Mouse (Mus musculus) forebrain, embryonic 15.5 days (tissue): ENCODE data around the gene Fam3c. TPM values are rescaled to one million over a fixed set of nuclear protein-coding genes. Genes with fewer than 3 reads are reported as not detected.
A peak's percentile ranks its signal among the peaks of the same experiment; 100 is the strongest.

Source experiments
- ATAC-seq: fragments of 200-750 bp; cut with Nextera tagmentation; replicated peaks from 2 replicates; pipeline ENCODE4 v1.8.0; 2017; ENCODE audit warnings: mild to moderate bottlenecking, moderate TSS enrichment, moderate library complexity
- H3K27ac ChIP-seq: fragments of 300-500 bp; sonication (generic); replicated peaks from 2 replicates; pipeline ENCODE4 v1.5.1; 2015; ENCODE audit warnings: mild to moderate bottlenecking, inconsistent platforms
- H3K27me3 ChIP-seq: fragments of 300-500 bp; sonication (generic); 2 replicates; pipeline ENCODE4 v1.6.1; 2015; ENCODE audit warnings: inconsistent platforms
- H3K36me3 ChIP-seq: fragments of 300-500 bp; sonication (generic); 2 replicates; pipeline ENCODE4 v1.6.1; 2015; ENCODE audit warnings: mild to moderate bottlenecking, inconsistent platforms
- H3K4me1 ChIP-seq: fragments of 300-500 bp; sonication (generic); 2 replicates; pipeline ENCODE4 v1.6.1; 2015; ENCODE audit warnings: inconsistent platforms
- H3K4me2 ChIP-seq: fragments of 300-500 bp; sonication (generic); replicated peaks from 2 replicates; pipeline ENCODE4 v1.6.1; 2015; ENCODE audit warnings: mild to moderate bottlenecking, inconsistent platforms
- H3K4me3 ChIP-seq: fragments of 300-500 bp; sonication (generic); 2 replicates; pipeline ENCODE4 v1.5.1; 2015; ENCODE audit warnings: mild to moderate bottlenecking, inconsistent platforms
- H3K9ac ChIP-seq: fragments of 300-500 bp; sonication (generic); replicated peaks from 2 replicates; pipeline ENCODE4 v1.6.1; 2015; ENCODE audit warnings: mild to moderate bottlenecking, inconsistent platforms
- H3K9me3 ChIP-seq: fragments of 300-500 bp; sonication (generic); 2 replicates; pipeline ENCODE4 v1.6.1; 2016; ENCODE audit warnings: inconsistent platforms
- WGBS: fragments of 180-500 bp; shearing (Covaris S2); methylation state at CpG from one replicate; pipeline ENCODE4 v1.1.7; 2015; ENCODE audit warnings: mixed read lengths; 5-methylcytosine and 5-hydroxymethylcytosine counted together
- polyA plus RNA-seq: library from polyadenylated mRNA; unstranded; fragments of >200 nt; fragmentation: Nextera tagmentation; extraction: Ambion mirVana; gene quantifications from 2 replicates; pipeline ENCODE4 v1.2.1, GENCODE M21; 2015

The Fam3c gene
- 53.5 and 56.2 TPM in 2 replicates for polyA plus RNA-seq

DNA sequence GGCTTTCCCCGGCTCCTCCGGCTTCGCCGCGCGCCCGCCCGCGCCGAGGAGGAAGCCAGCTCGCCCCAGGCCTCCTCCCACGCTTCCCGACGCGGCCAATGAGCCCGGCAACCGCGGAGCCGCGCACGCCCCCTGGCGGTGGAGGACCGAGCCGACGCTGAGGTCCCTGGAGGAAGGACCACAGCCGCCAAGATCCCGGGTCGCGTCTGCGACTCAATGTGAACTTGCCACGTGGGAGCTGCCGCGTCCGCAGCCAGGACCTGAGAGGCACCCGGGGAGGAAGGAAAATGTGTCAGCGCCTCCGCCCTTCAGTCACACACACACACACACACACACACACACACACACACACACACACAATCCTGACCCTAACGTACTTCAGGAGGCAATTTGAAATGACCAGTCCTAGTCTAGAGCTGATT lies at the start of gene Fam3c:
Fam3c (minus strand) TSS at position 158 of the 422 bp plus-strand sequence.
- Histone ChIP-seq H3K4me2 (peak within 1 kb of the TSS; percentile 58), H3K4me3 (peak within 1 kb of the TSS; percentile 92), H3K27me3 (no peaks in the 10 kb centered on the region), H3K9ac (peak within 1 kb of the TSS; percentile 92), H3K36me3 (no peaks in the 10 kb centered on the region), H3K27ac (peak within 1 kb of the TSS; percentile 89), H3K4me1 (peaks cover 13% of the 10 kb centered on the region; the same call in 1 of the 2 replicates), H3K9me3 (no peaks in the 10 kb centered on the region)
- WGBS: under 1% methylated on average over 30 of the region's 38 CpGs
- ATAC-seq: peak; percentile 98

DNA sequence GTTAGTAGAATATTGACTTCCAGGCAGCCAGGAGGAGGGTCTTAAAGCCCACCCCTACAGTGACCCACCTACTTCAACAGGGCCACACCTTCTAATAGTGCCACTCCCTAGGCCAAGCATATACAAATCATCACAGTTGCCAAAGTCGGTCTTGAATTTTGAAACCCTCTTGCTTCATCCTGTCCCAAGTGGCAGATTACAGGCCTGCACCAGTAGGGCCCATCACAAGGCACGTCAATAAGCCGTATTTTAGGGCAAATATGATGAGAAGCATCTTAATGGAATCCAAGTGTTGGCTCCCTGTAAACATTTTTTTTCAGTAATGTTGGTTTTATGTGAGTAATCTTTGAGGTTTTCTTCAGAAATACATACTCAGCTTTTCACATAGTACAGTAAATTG lies 49.0 kb upstream of the Fam3c start:
- no peaks in the 10 kb centered on the region for H3K4me1 ChIP-seq
- WGBS: 92% methylated on average over 3 of the region's 3 CpGs
- H3K36me3 ChIP-seq: no peaks in the 10 kb centered on the region
- H3K27ac ChIP-seq: no peak overlapping the region
- H3K27me3 ChIP-seq: no peaks in the 10 kb centered on the region
- no peaks in the 10 kb centered on the region for H3K9me3 ChIP-seq
- H3K4me2 ChIP-seq: no peak overlapping the region
- no peak overlapping the region for H3K9ac ChIP-seq
- no peak for ATAC-seq
- no peak overlapping the region for H3K4me3 ChIP-seq

DNA sequence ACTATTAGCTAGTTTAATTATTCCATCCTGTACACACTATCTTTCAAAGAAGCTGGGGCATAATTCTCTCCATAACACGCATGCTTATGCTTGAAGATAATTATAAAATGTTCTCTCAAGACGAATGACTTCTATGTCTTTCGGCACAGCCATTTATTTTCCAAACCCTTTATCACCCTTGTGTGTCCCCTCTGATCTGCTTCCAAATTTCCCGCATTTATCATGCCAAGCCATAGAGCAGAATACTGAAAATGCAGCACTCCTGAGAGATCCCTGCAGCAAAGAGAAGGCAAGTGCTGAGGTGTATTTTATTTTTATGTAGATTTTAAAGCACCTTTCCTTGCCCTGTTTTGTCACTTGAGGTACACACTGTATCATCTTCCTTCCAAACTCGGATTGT lies 47.7 kb upstream of the Fam3c start:
- Histone ChIP-seq H3K9ac (no peak overlapping the region), H3K9me3 (no peaks in the 10 kb centered on the region), H3K4me1 (no peaks in the 10 kb centered on the region), H3K4me2 (no peak overlapping the region), H3K36me3 (no peaks in the 10 kb centered on the region), H3K27me3 (no peaks in the 10 kb centered on the region), H3K27ac (no peak overlapping the region), H3K4me3 (no peak overlapping the region)
- ATAC-seq: no peak
- WGBS: 79% methylated on average over 5 of the region's 5 CpGs

DNA sequence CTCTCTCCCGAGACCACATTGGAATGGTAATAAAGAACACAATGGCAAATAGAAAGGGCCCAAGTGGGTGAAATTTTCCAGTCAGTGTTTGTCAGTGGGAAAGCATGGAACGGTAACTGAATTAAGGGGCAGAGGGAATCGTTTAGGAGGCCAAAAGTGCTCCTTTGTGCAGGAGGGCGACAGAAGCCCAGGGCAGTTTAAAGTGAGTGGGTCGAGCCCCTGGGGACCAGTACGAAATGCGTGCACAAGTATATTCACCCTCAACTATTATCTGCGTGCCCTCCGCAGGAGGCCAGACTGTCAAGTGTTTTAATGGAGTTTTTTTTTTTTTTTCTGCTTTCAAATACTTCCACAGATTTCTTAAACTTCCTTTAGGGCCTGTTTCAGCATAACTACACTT lies 47.3 kb upstream of the Fam3c start:
- Histone ChIP-seq H3K4me1 (no peaks in the 10 kb centered on the region), H3K27ac (no peak overlapping the region), H3K4me3 (no peak overlapping the region), H3K9ac (no peak overlapping the region), H3K27me3 (no peaks in the 10 kb centered on the region), H3K36me3 (no peaks in the 10 kb centered on the region), H3K4me2 (no peak overlapping the region), H3K9me3 (no peaks in the 10 kb centered on the region)
- ATAC-seq: no peak
- WGBS: 61% methylated on average over 9 of the region's 9 CpGs

DNA sequence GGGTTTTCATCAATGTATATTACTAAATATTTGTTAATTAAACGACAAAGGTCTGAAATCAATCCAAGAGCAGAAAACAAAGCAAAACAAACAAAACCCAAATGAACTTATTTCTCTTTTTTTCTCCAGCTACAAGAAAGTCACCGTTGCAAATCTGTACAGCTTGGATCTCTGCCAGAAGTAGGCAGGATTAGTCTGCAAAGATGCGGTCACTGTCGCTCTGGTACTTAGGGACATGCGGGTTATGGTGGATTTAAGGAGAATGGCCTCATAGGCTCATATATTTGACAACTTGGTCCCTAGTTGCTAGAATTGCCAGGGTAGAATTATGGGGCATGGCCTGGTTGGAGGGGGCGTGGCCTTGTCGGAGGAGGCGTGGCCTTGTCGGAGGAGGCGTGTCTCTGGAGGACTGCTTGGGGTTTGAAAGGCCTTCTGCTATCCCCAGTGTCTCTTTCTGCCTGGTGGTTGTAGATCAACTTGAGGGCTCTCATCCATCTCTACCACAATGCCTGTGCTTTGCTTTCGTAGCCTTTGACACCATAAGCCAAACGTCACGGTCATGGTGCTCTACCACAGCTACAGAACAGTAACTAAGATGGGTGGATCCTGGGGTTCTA lies 46.6 kb upstream of the Fam3c start:
- H3K27me3 ChIP-seq: no peaks in the 10 kb centered on the region
- WGBS: 80% methylated on average over 13 of the region's 13 CpGs
- H3K36me3 ChIP-seq: no peaks in the 10 kb centered on the region
- no peak overlapping the region for H3K9ac ChIP-seq
- no peak for ATAC-seq
- no peaks in the 10 kb centered on the region for H3K9me3 ChIP-seq
- no peak overlapping the region for H3K4me3 ChIP-seq
- H3K4me2 ChIP-seq: no peak overlapping the region
- H3K27ac ChIP-seq: no peak overlapping the region
- H3K4me1 ChIP-seq: no peaks in the 10 kb centered on the region

DNA sequence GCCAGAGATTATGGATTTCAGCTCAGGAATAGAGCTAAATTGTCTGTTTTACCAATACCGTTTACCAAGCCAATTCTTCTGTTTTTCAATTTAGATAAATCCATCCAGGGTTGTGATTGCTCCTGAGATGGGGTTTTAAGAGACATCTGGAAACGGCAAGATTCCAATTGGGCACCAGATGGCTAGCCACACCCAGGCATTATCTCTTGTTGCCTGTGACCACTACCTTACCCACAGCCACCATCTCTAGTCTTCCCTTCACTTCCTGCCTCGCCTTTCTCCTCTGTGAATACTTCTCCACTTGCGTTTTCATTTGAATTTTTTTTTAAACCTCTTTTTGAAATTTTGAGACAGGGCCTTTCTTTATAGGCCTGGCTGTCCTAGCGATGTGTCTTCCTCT lies 46.0 kb upstream of the Fam3c start:
- WGBS: 89% methylated on average over 5 of the region's 5 CpGs
- H3K27ac ChIP-seq: no peak overlapping the region

DNA sequence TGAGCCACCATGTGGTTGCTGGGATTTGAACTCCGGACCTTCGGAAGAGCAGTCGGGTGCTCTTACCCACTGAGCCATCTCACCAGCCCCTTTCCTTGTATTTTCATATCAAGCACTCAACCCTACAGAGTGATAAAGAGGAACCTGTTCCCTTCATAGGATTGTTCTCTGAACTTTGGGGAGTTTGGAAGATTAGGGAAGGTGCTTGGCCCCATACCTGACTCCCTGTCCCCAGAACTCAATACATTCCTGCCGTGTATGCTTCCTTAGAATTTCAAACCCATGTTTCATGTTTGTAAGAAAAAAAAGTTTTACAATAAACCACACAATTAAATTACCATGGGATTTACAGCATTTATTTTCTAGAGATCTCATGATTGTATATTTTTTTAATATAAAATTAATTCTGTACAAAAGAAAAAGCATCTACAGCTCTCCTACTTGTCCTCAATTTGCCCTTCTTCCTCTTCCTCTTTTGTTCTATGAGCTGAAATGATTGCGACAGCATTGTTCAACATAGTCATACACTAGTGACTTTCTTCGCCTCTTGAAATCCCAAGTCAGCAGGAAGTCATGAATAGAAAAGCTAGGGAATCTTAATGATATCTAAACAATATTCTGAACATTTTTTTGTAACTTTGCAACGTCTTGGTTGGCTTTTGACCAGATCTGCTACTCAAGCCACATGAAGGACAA lies 42.2 kb upstream of the Fam3c start:
- 91% methylated on average over 7 of the region's 7 CpGs for whole genome bisulfite sequencing
- no peak for ATAC-seq
- H3K36me3 ChIP-seq: no peaks in the 10 kb centered on the region
- H3K4me2 ChIP-seq: no peak overlapping the region
- no peak overlapping the region for H3K9ac ChIP-seq
- H3K27me3 ChIP-seq: no peaks in the 10 kb centered on the region
- no peaks in the 10 kb centered on the region for H3K9me3 ChIP-seq
- no peaks in the 10 kb centered on the region for H3K4me1 ChIP-seq
- H3K4me3 ChIP-seq: no peak overlapping the region
- H3K27ac ChIP-seq: no peak overlapping the region

More for the DNA sequence above, 46.0 kb upstream of the Fam3c start:
- no peaks in the 10 kb centered on the region for H3K36me3 ChIP-seq
- no peak for ATAC-seq
- no peak overlapping the region for H3K9ac ChIP-seq
- no peaks in the 10 kb centered on the region for H3K4me1 ChIP-seq
- no peaks in the 10 kb centered on the region for H3K27me3 ChIP-seq
- H3K4me2 ChIP-seq: no peak overlapping the region
- H3K9me3 ChIP-seq: no peaks in the 10 kb centered on the region
- H3K4me3 ChIP-seq: no peak overlapping the region

DNA sequence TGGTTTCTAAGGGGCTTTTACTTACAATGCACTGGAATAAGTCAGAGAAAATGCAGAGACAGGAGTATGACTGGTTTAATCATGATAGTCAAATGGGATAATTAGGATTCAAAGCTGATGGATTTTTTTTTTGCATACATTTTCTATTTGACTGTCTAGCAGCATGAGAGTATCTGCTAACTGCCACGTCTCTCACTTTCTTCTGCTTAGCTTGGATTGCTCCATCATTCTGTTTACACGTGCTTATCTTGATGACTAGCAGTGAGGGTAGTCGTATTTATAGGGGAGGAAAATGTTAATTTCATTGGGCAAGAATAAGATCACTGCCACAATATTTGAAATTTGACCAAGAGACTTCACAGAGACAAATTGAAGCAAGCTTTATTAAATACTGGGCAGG lies 39.2 kb upstream of the Fam3c start:
- no peak overlapping the region for H3K9ac ChIP-seq
- no peaks in the 10 kb centered on the region for H3K36me3 ChIP-seq
- no peak; the same call in 1 of the 2 replicates for ATAC-seq
- H3K4me2 ChIP-seq: no peak overlapping the region
- H3K4me3 ChIP-seq: no peak overlapping the region
- 56% methylated on average over 3 of the region's 3 CpGs for WGBS
- H3K4me1 ChIP-seq: peaks cover 9% of the 10 kb centered on the region
- H3K27me3 ChIP-seq: no peaks in the 10 kb centered on the region
- H3K27ac ChIP-seq: no peak overlapping the region
- no peaks in the 10 kb centered on the region for H3K9me3 ChIP-seq

DNA sequence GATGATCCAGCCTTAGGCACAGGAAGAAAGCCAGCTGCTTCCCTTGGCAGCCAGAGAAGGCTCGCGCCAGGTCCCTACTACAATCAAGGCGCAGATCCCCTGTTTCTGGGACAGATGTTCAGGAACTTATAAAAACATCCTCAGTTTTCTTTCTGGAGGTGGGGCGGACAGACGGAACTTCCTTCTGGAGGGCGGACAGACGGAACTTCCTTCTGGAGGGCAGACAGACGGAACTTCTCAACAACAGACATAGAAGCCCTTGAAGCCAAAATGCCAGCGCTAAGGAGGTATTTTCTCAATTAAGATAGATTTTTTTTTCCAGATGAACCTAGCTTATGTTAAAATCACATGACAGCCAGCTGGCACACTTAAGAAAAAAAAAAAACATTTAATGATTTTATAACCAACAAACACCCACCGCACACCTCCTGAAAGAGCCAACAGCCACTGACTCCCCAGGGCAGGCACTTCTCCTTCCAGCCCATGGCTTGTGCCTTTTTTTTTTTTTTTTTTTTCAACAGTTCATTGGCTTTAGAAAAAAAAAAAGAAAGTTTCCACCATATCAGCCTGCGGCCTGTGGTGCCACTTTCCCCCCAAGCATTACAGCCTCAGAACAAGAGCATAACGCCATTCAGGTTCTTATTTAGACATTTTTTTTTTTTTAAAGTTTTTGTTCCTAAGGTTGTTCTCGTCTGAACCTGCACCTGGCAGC lies 34.8 kb upstream of the Fam3c start:
- Histone ChIP-seq H3K9ac (no peak overlapping the region), H3K4me1 (peaks cover 9% of the 10 kb centered on the region), H3K27me3 (no peaks in the 10 kb centered on the region), H3K36me3 (no peaks in the 10 kb centered on the region), H3K9me3 (no peaks in the 10 kb centered on the region), H3K4me3 (no peak overlapping the region), H3K4me2 (no peak overlapping the region), H3K27ac (no peak overlapping the region)
- WGBS: 64% methylated on average over 13 of the region's 13 CpGs
- ATAC-seq: no peak

DNA sequence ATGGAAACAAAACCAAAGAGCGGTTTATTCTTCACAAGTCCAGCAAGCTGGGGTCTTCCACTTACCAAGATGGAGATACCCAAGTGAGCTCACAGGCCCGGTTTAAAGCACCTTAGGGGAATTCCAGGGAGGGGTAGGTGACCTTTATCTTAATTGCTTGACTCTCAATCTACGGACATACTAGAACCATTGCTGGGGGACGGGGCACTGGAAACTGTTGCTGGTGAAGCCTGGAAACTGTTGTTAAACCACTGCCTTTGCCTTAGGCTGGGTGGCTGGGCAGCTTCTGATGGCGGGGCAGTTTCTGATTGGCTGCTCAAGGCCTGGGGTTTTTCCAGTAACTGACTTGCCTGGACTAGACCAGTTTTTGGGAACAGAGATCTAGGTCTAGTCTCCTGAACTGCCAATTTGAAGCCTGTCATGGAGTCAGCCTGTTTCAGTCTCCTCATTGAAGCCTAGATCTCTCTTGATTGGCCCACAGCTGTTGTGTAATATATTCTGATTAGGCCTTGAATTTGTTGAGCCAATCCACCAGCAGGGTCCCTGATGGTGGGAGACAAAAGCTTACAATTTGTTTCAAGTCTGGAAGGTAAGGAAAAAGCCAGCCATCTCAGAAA lies 29.3 kb upstream of the Fam3c start:
- no peaks in the 10 kb centered on the region for H3K9me3 ChIP-seq
- no peak for ATAC-seq
- H3K27me3 ChIP-seq: no peaks in the 10 kb centered on the region
- H3K36me3 ChIP-seq: no peaks in the 10 kb centered on the region
- no peak overlapping the region for H3K4me3 ChIP-seq
- no peak overlapping the region for H3K9ac ChIP-seq
- H3K27ac ChIP-seq: no peak overlapping the region
- peaks cover under 1% of the 10 kb centered on the region; the same call in 1 of the 2 replicates for H3K4me1 ChIP-seq
- WGBS: 91% methylated on average over 5 of the region's 5 CpGs
- H3K4me2 ChIP-seq: no peak overlapping the region

DNA sequence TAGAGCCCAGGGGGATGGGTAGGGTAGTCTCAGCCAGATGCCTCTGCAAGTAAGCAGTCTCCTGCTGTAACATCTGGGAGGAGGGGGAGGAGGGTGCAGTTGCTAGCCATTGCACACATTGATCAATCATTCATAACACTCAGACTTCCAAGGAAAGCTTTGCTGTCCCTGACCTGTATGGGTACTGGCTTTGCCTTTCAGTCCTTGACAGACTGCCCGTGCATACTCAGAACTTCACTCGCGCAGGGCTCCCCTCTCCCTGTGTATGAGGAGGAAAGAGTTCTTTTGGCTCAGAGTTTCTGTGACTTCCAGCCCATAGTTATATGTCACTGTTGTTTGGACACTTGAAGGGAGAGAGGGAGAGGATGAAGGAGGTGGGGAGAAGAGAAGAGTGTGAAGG lies 24.2 kb upstream of the Fam3c start:
- Histone ChIP-seq H3K4me3 (no peak overlapping the region), H3K27me3 (no peaks in the 10 kb centered on the region), H3K4me1 (no peaks in the 10 kb centered on the region), H3K9ac (no peak overlapping the region), H3K36me3 (no peaks in the 10 kb centered on the region), H3K4me2 (no peak overlapping the region), H3K27ac (no peak overlapping the region), H3K9me3 (no peaks in the 10 kb centered on the region)
- 93% methylated on average over 3 of the region's 3 CpGs for WGBS
- no peak for ATAC-seq

DNA sequence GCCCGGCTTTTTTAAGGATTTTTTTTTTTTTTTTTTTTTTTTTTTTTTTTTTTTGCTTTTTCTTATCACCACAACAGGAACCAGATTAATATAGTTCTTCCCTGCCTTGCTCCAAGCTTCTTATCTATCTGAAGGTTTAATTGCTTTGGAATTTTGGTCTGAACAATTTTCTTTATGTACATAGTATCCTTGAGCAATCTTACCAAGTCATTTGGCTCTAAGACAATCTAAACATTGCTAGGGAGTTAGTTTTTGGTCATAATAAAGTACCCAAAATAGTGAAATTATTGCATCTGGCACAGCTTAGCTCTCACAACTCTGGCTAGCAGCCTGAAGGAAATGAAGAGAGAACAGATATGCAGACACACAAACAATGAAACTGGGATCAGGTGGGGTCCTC lies 23.8 kb upstream of the Fam3c start:
- Histone ChIP-seq H3K9ac (no peak overlapping the region), H3K27ac (no peak overlapping the region), H3K4me1 (no peaks in the 10 kb centered on the region), H3K36me3 (no peaks in the 10 kb centered on the region), H3K9me3 (no peaks in the 10 kb centered on the region), H3K27me3 (no peaks in the 10 kb centered on the region), H3K4me3 (no peak overlapping the region), H3K4me2 (no peak overlapping the region)
- WGBS: 91% methylated on average over 1 of the region's 1 CpGs
- ATAC-seq: no peak
